Mouse (Mus musculus): ENCODE data around the gene Ly6g6e. TPM values are rescaled to one million over a fixed set of nuclear protein-coding genes. Genes with fewer than 3 reads are reported as not detected.

Gene Ly6g6e
- total RNA-seq, 2 experiments from 2014 or later, result 3.8 to 3.9 TPM

GRCm38 (mm10) chr17:35066084-35066483 lies 10.6 kb upstream of the Ly6g6e start, which contains the start of gene Mpig6b:
TSS of gene Mpig6b (minus strand) at chr17:35066184.
- no peak for DNase-seq (ENCODE audit: low spot score in 2 of 2)
- intact Hi-C loops (cut with DNase I), result no loop called here

- intact Hi-C loops (cut with DNase I), result no loop called here
- no peak for DNase-seq (ENCODE audit: low spot score in 2 of 2)
Measured at GRCm38 (mm10) chr17:35068213-35068914, 8.3 kb upstream of the Ly6g6e start.

- intact Hi-C loops (cut with DNase I), result no loop called here
- no peak for DNase-seq (ENCODE audit: low spot score in 2 of 2)
Measured at GRCm38 (mm10) chr17:35070556-35071229, 6.0 kb upstream of the Ly6g6e start.

- intact Hi-C loops (cut with DNase I), result no loop called here
- DNase-seq (ENCODE audit: low spot score in 2 of 2), result no peak
Measured at GRCm38 (mm10) chr17:35071454-35071853, 5.2 kb upstream of the Ly6g6e start.

GRCm38 (mm10) chr17:35074097-35074496 lies 2.6 kb upstream of the Ly6g6e start:
- intact Hi-C loops (cut with DNase I), result no loop called here
- no peak for DNase-seq (ENCODE audit: low spot score in 2 of 2)

- intact Hi-C loops (cut with DNase I), result no loop called here
- DNase-seq (ENCODE audit: low spot score in 2 of 2), result no peak
Measured at GRCm38 (mm10) chr17:35077285-35077684, 583 bp downstream of the Ly6g6e start.

- intact Hi-C loops (cut with DNase I), result no loop called here
- DNase-seq (ENCODE audit: low spot score in 2 of 2), result no peak
Measured at GRCm38 (mm10) chr17:35077786-35078233, 1.1 kb downstream of the Ly6g6e start, which contains the start of gene Ly6g6d. TSS of gene Ly6g6d (minus strand) at chr17:35078065.

GRCm38 (mm10) chr17:35079778-35080177 lies 3.1 kb downstream of the Ly6g6e start:
- intact Hi-C loops (cut with DNase I), result no loop called here
- DNase-seq (ENCODE audit: low spot score in 2 of 2), result no peak

GRCm38 (mm10) chr17:35080248-35080647 lies 3.5 kb downstream of the Ly6g6e start:
- intact Hi-C loops (cut with DNase I), result no loop called here
- DNase-seq (ENCODE audit: low spot score in 2 of 2), result no peak

GRCm38 (mm10) chr17:35080710-35081109 lies 4.0 kb downstream of the Ly6g6e start:
- no peak for DNase-seq (ENCODE audit: low spot score in 2 of 2)
- intact Hi-C loops (cut with DNase I), result no loop called here

- DNase-seq (ENCODE audit: low spot score in 2 of 2), result no peak
Measured at GRCm38 (mm10) chr17:35082841-35083576, 6.3 kb downstream of the Ly6g6e start.

GRCm38 (mm10) chr17:35083929-35084497 lies 7.3 kb downstream of the Ly6g6e start:
- no peak for DNase-seq (ENCODE audit: low spot score in 2 of 2)
- intact Hi-C loops (cut with DNase I), result no loop called here

More at GRCm38 (mm10) chr17:35082841-35083576, 6.3 kb downstream of the Ly6g6e start:
- intact Hi-C loops (cut with DNase I), result no loop called here

- DNase-seq (ENCODE audit: low spot score in 2 of 2), result no peak
- intact Hi-C loops (cut with DNase I), result no loop called here
Measured at GRCm38 (mm10) chr17:35085208-35085865, 8.6 kb downstream of the Ly6g6e start, which contains the start of gene Ly6g6f. TSS of gene Ly6g6f (minus strand) at chr17:35085610.

- intact Hi-C loops (cut with DNase I), result no loop called here
- no peak for DNase-seq (ENCODE audit: low spot score in 2 of 2)
Measured at GRCm38 (mm10) chr17:35088151-35088550, 11.4 kb downstream of the Ly6g6e start.

GRCm38 (mm10) chr17:35088825-35089644 lies 12.3 kb downstream of the Ly6g6e start, which contains the start of gene Abhd16a:
TSS of gene Abhd16a (plus strand) at chr17:35089263.
- peak; percentile 96 for DNase-seq (ENCODE audit: low spot score in 2 of 2)
- intact Hi-C loops (cut with DNase I), result no loop called here

GRCm38 (mm10) chr17:35090166-35090932 lies 13.6 kb downstream of the Ly6g6e start:
- no peak for DNase-seq (ENCODE audit: low spot score in 2 of 2)
- intact Hi-C loops (cut with DNase I), result no loop called here

GRCm38 (mm10) chr17:35092403-35093198 lies 15.9 kb downstream of the Ly6g6e start:
- DNase-seq (ENCODE audit: low spot score in 2 of 2), result no peak

More at GRCm38 (mm10) chr17:35092403-35093198, 15.9 kb downstream of the Ly6g6e start:
- intact Hi-C loops (cut with DNase I), result no loop called here
